Mouse (Mus musculus): ENCODE measurements at regions not wholly inside any gene's neighbourhood (a gene's known extent, or its start where the extent isn't known, plus 50 kb on each side); places are given as distances from the start of the nearest gene placed in this dataset.
"Not testable (repeated sequence)": the region's sequence is repeated elsewhere in the genome, so short reads cannot be mapped to it uniquely, and the experiment has no call there.

DNA sequence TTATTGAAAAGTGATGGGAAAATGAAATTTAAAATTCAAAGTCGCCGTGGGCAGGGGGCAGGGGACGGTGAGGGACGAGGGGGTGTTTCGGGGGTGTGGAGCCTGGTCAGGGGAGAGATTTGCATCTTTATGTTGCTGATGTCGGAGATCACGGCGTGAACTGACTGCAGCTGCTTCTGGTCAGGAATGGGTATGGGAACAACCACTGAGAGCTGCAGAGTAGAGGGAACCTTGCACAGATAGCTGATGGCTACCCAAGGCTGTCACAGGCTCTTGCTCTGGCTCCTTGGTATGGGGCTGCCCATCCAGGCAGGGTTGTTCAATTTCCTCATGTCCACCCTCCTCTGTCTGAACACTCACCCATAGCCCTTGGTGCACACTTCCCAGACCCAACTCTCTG is 155.9 kb downstream of the Kif26a start:
- no peak for DNase-seq
- H3K27ac ChIP-seq: no peak overlapping the region
- H3K4me3 ChIP-seq: no peak overlapping the region
- intact Hi-C loops (cut with DNase I): loop anchor here (10.0 kb wide), 1 partner anchor 157 kb away; the partner anchor contains the start of gene Kif26a
- TF ChIP-seq CTCF (IDR thresholded peaks at IDR 0.05): no peak

DNA sequence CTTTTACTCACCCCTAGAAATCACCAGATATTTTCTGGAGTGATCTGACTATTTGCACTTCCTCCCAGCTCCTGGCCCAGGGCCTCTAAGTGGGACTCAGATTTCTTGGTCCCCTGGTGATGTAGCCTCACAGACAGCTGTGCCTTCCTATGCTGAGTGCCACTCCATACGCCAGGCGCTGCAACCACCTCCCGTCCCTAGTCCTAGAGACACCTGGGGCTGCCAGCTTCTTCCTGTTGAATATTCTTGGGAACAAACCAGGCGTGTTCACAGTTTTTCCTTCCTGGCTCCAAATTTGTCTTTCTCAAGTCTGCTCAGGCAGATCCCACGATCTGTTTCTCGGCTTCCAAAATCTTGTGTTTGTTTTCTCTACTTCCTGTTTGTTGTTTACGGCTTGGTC is 160.2 kb downstream of the Kif26a start:
- intact Hi-C loops (cut with DNase I): loop anchor here (10.0 kb wide), 1 partner anchor 161 kb away; the partner anchor contains the start of gene Kif26a
- TF ChIP-seq CTCF (IDR thresholded peaks at IDR 0.05): no peak
- Histone ChIP-seq H3K27ac (no peak overlapping the region), H3K4me3 (no peak overlapping the region)
- DNase-seq: no peak

DNA sequence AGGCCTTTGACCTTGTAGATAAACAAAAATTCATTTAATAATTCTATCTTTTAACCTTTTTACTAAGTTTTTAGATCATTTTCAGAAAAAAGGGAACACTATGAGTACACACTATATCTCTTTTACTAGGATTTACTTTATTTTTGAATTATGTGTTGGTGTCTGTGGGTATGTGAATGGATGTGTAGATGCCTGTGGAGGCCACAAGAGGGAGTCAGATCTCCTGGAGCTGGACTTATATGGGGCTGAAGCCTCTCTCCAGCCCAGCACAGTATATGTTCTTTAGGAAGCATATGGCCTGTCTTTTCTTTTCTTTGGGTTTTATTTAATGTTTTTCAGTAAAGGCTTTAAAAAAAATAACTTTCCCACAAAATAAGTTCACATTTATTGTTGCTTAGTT is 162.0 kb downstream of the Kif26a start:
- TF ChIP-seq CTCF (IDR thresholded peaks at IDR 0.05): peak; percentile 29; the same call in 1 of the 2 replicates
- no peak overlapping the region for H3K4me3 ChIP-seq
- no peak overlapping the region for H3K27ac ChIP-seq
- no peak for DNase-seq
- intact Hi-C loops (cut with DNase I): loop anchor here (10.0 kb wide), 1 partner anchor 163 kb away; the partner anchor contains the start of gene Kif26a

DNA sequence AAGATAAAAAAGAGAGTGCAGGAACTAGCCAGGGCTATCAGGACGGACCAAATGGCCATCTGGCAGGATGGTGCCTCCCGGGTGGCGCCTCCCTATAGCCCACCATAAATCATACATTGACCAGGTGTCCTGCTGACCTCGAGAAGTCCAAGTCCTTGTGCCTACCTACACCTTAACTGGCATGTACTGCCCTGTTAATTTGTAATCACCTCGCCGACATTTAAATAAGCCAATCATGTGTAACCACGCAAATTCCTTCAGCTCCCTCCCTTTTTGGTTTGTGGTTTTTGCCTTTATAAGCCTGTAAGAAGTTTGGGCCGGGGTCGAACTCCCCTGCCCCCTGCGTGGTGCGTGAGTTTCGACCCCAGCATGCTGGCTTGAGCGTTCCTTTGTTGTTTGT is 163.1 kb downstream of the Kif26a start:
- intact Hi-C loops (cut with DNase I): loop anchor here (10.0 kb wide), 1 partner anchor 164 kb away; the partner anchor contains the start of gene Kif26a
- H3K4me3 ChIP-seq, H3K27ac ChIP-seq, DNase-seq: not testable (repeated sequence)

DNA sequence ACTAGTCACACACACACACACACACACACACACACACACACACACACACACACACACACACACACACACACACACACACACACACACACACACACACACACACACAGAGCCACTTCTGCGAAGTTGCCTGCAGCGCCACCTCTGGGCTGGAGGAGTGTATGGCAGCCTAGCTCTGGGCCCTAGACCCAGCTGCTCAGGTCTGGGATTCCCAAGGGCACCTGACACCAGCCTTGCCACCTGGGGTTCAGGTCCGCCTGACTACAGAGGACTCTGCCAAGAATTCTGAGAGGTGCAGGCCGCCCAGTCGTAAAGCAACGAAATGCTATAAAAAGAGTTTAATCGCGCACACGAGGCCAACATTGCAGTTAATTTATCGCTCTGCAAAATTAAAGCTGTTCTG is 163.8 kb downstream of the Kif26a start:
- intact Hi-C loops (cut with DNase I): loop anchor here (10.0 kb wide), 1 partner anchor 165 kb away; the partner anchor contains the start of gene Kif26a
- H3K27ac ChIP-seq: no peak overlapping the region
- no peak for DNase-seq
- no peak overlapping the region for H3K4me3 ChIP-seq
- peak; percentile 54 for TF ChIP-seq CTCF (IDR thresholded peaks at IDR 0.05)

- no peak for TF ChIP-seq CTCF (IDR thresholded peaks at IDR 0.05)
- no peak overlapping the region for H3K27ac ChIP-seq
- intact Hi-C loops (cut with DNase I): no loop called here
- DNase-seq: no peak
- H3K4me3 ChIP-seq: no peak overlapping the region
Observed at GRCm38 (mm10) chr12:112310661-112311060, 164.7 kb downstream of the Kif26a start.

- intact Hi-C loops (cut with DNase I): no loop called here
- TF ChIP-seq CTCF (IDR thresholded peaks at IDR 0.05): no peak
- Histone ChIP-seq H3K27ac (no peak overlapping the region), H3K4me3 (no peak overlapping the region)
- DNase-seq: no peak
Observed at GRCm38 (mm10) chr12:112314781-112315180, 168.8 kb downstream of the Kif26a start.

DNA sequence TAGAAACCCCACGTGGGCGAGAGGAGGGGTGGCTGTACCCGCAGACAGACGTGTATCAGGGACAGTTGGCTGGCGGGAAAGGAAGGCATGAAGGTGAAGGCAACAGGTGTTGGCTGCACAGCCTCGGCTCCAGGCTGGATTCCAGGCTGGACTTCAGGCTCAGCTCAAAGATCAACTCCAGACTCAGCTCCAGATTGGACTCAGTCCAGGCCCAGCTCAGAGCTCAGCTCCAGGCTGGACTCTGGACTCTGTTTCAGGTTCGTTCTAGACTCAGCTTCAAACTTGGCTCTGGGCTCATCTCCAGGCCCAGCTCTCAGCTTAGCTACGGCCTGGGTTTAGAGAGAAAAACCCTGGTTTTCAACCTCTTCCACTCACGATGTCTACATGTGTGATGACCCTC is 171.2 kb downstream of the Kif26a start:
- intact Hi-C loops (cut with DNase I): no loop called here
- H3K4me3 ChIP-seq: no peak overlapping the region
- no peak overlapping the region for H3K27ac ChIP-seq
- DNase-seq: no peak
- TF ChIP-seq CTCF (IDR thresholded peaks at IDR 0.05): no peak

- DNase-seq: no peak
- intact Hi-C loops (cut with DNase I): no loop called here
- no peak overlapping the region for H3K27ac ChIP-seq
Observed at GRCm38 (mm10) chr12:112318461-112318860, 170.8 kb upstream of the A530016L24Rik start.

GRCm38 (mm10) chr12:112322196-112322595 is 167.1 kb upstream of the A530016L24Rik start:
- Histone ChIP-seq H3K4me3 (no peak overlapping the region), H3K27ac (no peak overlapping the region)
- DNase-seq: no peak
- TF ChIP-seq CTCF (IDR thresholded peaks at IDR 0.05): no peak
- intact Hi-C loops (cut with DNase I): no loop called here

More at GRCm38 (mm10) chr12:112318461-112318860, 170.8 kb upstream of the A530016L24Rik start:
- no peak overlapping the region for H3K4me3 ChIP-seq
- TF ChIP-seq CTCF (IDR thresholded peaks at IDR 0.05): no peak

DNA sequence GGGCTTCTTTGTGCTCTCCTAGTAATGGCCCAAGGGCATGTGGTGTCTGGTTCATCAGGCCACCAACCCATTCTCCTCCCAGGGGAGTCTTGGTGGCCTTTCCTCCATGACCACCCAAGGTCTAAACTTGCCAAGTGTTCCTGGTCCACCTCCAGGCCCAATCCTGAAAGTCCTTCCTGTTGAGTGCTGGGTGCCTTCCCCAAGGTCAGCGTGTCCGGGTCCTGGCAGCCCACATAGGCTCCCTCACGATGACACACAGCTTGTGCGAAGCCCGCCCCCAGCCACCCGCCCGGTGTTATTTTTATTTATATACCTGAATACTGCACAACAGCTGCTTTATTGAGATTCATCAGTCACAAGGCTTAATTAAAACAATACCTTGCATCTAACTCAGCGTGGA is 161.8 kb upstream of the A530016L24Rik start:
- intact Hi-C loops (cut with DNase I): no loop called here
- H3K27ac ChIP-seq: no peak overlapping the region
- no peak overlapping the region for H3K4me3 ChIP-seq
- no peak for DNase-seq
- TF ChIP-seq CTCF (IDR thresholded peaks at IDR 0.05): no peak

DNA sequence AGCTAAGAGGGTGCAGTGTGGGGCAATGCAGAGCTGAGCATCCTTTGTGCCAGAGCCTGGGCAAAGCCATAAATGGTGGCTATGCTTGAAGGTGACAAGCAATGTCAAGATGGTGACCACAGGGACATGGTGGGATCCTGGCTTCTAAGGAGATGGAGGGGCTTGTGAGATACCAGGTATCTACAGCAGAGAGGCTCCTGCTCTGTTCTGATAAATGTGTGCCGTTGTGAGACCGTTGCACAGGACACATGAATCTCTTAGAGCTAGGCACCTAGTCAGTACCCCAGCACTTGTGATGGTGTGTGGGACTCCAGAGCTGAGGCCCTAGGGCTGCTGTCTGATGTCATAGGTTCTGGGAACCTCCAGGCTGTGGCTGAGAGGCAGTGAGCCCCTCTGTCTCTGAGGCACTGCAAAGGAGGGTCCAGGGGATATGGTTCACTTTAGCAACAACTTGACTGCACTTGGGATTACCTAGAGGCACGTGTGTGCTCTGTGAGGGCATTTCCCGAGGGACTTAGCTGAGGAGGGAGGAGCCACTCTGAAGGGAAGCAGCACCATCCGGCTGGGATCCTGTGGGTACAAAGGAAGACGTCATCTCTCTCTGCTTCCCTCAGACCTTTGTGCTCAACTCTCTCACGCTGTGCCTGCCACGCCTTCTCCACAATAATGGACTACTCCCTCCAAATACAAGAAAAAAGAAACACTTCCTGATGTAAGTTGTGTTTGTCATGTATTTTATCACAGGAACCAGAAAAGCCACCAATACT is 160.3 kb upstream of the A530016L24Rik start:
- no peak for TF ChIP-seq CTCF (IDR thresholded peaks at IDR 0.05)
- DNase-seq: no peak
- H3K27ac ChIP-seq: no peak overlapping the region
- no peak overlapping the region for H3K4me3 ChIP-seq
- intact Hi-C loops (cut with DNase I): no loop called here

- intact Hi-C loops (cut with DNase I): no loop called here
- H3K27ac ChIP-seq: no peak overlapping the region
- TF ChIP-seq CTCF (IDR thresholded peaks at IDR 0.05): no peak
- no peak overlapping the region for H3K4me3 ChIP-seq
- no peak for DNase-seq
Observed at GRCm38 (mm10) chr12:112329701-112330301, 159.4 kb upstream of the A530016L24Rik start.
